Mouse (Mus musculus): ENCODE data around the gene N4bp2l2.

- no peak for TF ChIP-seq CTCF (IDR thresholded peaks at IDR 0.05; ENCODE audit: control insufficient read depth, insufficient read depth, insufficient read length)
- no peak for TF ChIP-seq MAX (IDR thresholded peaks at IDR 0.05)
Measured at GRCm38 (mm10) chr5:150620588-150621135, 45.3 kb downstream of the N4bp2l2 start.
